17 mouse cellular contexts compared by ENCODE assay signal in genomic region chr10:61402480-61402879, GRCm38 (mm10). TPM values are rescaled to one million over a fixed set of nuclear protein-coding genes. Genes with fewer than 3 reads are reported as not detected.
DNase-seq lines count a peak whose midpoint lies in the region; ATAC-seq and TF ChIP-seq lines count a peak whose summit lies in the region.
"Had no signal": no experiment of that assay in that cellular context is flagged by ENCODE, and none has a peak within 500 bp of the region (broad histone marks: within the 10 kb centered on the region; RNA-seq: fewer than 3 reads in every experiment).

No protein-coding gene starts in this region.

- no peaks in the 10 kb centered on the region for H3K4me1 ChIP-seq in ES-Bruce4 (ENCODE audit: control insufficient read depth, insufficient read depth, low read length)
- H3K4me1 ChIP-seq in brown adipose tissue, adult 24 weeks (ENCODE audit: control insufficient read depth, insufficient read depth, insufficient read length, low read length), result 0 out of 2 replicates have a peak, but pooled peaks cover 2% of the 10 kb centered on the region
- H3K4me1 ChIP-seq in limb, embryonic 10.5 days, result peaks cover 9% of the 10 kb centered on the region
- H3K4me1 ChIP-seq: heart, embryonic 13.5 days had no signal

- peak; percentile 33 for DNase-seq in CD4-positive, CD25-positive, alpha-beta regulatory T cell, adult 2 months (ENCODE audit: low read depth, low spot score)
- no peak for DNase-seq in left cerebral cortex, adult 2 months (ENCODE audit: extremely low spot score in 1 of 2, low spot score in 2 of 2)
- DNase-seq in left cerebral cortex, postnatal 4 days, result no peak
- DNase-seq in limb, embryonic 10.5 days (ENCODE audit: low spot score), result no peak
- no peak for DNase-seq in spleen, postnatal 10 days (ENCODE audit: low spot score in 2 of 2)
- DNase-seq: cerebellum, adult 8-10 months; right cerebral cortex, adult 18-20 months had no signal

- H3K9me3 ChIP-seq in ES-Bruce4 (replicated peaks; ENCODE audit: control insufficient read depth, insufficient read depth, low read length, poor library complexity, severe bottlenecking), result no peaks in the 10 kb centered on the region
- no peaks in the 10 kb centered on the region for H3K9me3 ChIP-seq in limb, embryonic 10.5 days (replicated peaks)
- H3K9me3 ChIP-seq: embryonic facial prominence, embryonic 10.5 days; heart, embryonic 13.5 days; limb, embryonic 12.5 days had no signal

- whole genome bisulfite sequencing in limb, embryonic 10.5 days, result 76% methylated on average over 5 of the region's 5 CpGs

- no peak overlapping the region for H3K4me3 ChIP-seq in left cerebral cortex, adult 2 months
- H3K4me3 ChIP-seq in ES-Bruce4 (ENCODE audit: low read depth, low read length), result no peak overlapping the region
- no peak overlapping the region for H3K4me3 ChIP-seq in brown adipose tissue, adult 24 weeks (ENCODE audit: insufficient read depth, low read depth, low read length)
- H3K4me3 ChIP-seq in limb, embryonic 10.5 days, result no peak overlapping the region
- H3K4me3 ChIP-seq: embryonic facial prominence, embryonic 10.5 days; heart, embryonic 13.5 days; limb, embryonic 12.5 days had no signal

- intact Hi-C loops in left cerebral cortex, adult 2 months (cut with DNase I), result no loop called here
- intact Hi-C loops in left cerebral cortex, postnatal 4 days (cut with DNase I), result loop anchor here (10.0 kb wide), 1 partner anchor 198 kb away; no protein-coding TSS in a partner anchor

- TF ChIP-seq CTCF in left cerebral cortex, adult 2 months (IDR thresholded peaks at IDR 0.05), result peak; percentile 2; the same call in 1 of the 2 replicates
- peak; percentile 47 for TF ChIP-seq CTCF in ES-Bruce4 (IDR thresholded peaks at IDR 0.05; ENCODE audit: low read depth, low read length)

- no peak overlapping the region for H3K27ac ChIP-seq in left cerebral cortex, adult 2 months
- H3K27ac ChIP-seq in ES-Bruce4 (ENCODE audit: insufficient read depth, low read length), result no peak overlapping the region
- peak overlapping the region; percentile 98 for H3K27ac ChIP-seq in brown adipose tissue, adult 24 weeks (replicated peaks; ENCODE audit: low read depth, low read length)
- H3K27ac ChIP-seq in limb, embryonic 10.5 days, result no peak overlapping the region
- H3K27ac ChIP-seq: embryonic facial prominence, embryonic 10.5 days; heart, embryonic 13.5 days; hindbrain, embryonic 14.5 days; limb, embryonic 12.5 days had no signal

- no peak for TF ChIP-seq EP300 in ES-Bruce4 (IDR thresholded peaks at IDR 0.05; ENCODE audit: insufficient read depth, low read depth, low read length)

- no peak overlapping the region for H3K9ac ChIP-seq in ES-Bruce4 (ENCODE audit: low read depth, poor library complexity, severe bottlenecking)
- H3K9ac ChIP-seq: heart, embryonic 13.5 days; hindbrain, embryonic 14.5 days; limb, embryonic 12.5 days had no signal

- H3K36me3 ChIP-seq in ES-Bruce4 (ENCODE audit: control insufficient read depth, insufficient read depth, low read length, poor library complexity, severe bottlenecking), result no peaks in the 10 kb centered on the region
- no peaks in the 10 kb centered on the region for H3K36me3 ChIP-seq in limb, embryonic 10.5 days
- H3K36me3 ChIP-seq: embryonic facial prominence, embryonic 10.5 days; heart, embryonic 13.5 days; limb, embryonic 12.5 days had no signal

- TF ChIP-seq POLR2A in ES-Bruce4 (IDR thresholded peaks at IDR 0.05; ENCODE audit: insufficient read depth, low read length), result no peak

- ATAC-seq in CD4-positive, CD25-positive, alpha-beta regulatory T cell, adult 4 months, result no peak
- ATAC-seq: midbrain, embryonic 16.5 days had no signal

- no peaks in the 10 kb centered on the region for H3K27me3 ChIP-seq in ES-Bruce4 (ENCODE audit: control insufficient read depth, insufficient read depth, low read length, poor library complexity, severe bottlenecking)
- H3K27me3 ChIP-seq in limb, embryonic 10.5 days (ENCODE audit: low read depth, poor library complexity, severe bottlenecking), result peaks cover 18% of the 10 kb centered on the region

RNA-seq across cellular contexts. Expression of gene Nodal, which starts 15.3 kb away (rescaled TPM):
- polyA plus RNA-seq in CD4-positive, CD25-positive, alpha-beta regulatory T cell, adult 4 months (2017; shearing (Covaris generic)), result not detected
- total RNA-seq in left cerebral cortex, adult 2 months (2021), result not detected
- total RNA-seq in left cerebral cortex, postnatal 4 days (2021), result under 1 TPM in 1 of 2 experiments, not detected in 1; 0.18 TPM
- polyA plus RNA-seq in ES-Bruce4 (2011; ENCODE audit: insufficient read depth, insufficient read length, low read depth, missing spikeins), result 52.2 and 53.5 TPM in 2 replicates
- polyA plus RNA-seq in brown adipose tissue, adult 24 weeks (2012; ENCODE audit: insufficient read depth, insufficient read length, missing spikeins), result not detected in 2 replicates
- 0.13 and 0.36 TPM in 2 replicates for polyA plus RNA-seq in limb, embryonic 10.5 days (2016; fragmentation: Nextera tagmentation; extraction: Ambion mirVana)
- total RNA-seq: layer of hippocampus, postnatal 14 days; neutrophil, adult 5-6 weeks had no signal
- polyA plus RNA-seq: embryonic facial prominence, embryonic 10.5 days; heart, embryonic 13.5 days; limb, embryonic 12.5 days had no signal

RNA-seq across cellular contexts. Expression of gene Pald1, which starts 19.1 kb away (rescaled TPM):
- polyA plus RNA-seq in CD4-positive, CD25-positive, alpha-beta regulatory T cell, adult 4 months (2017; shearing (Covaris generic)), result not detected
- 1 to 10 TPM; 8.1 to 8.3 TPM for total RNA-seq in left cerebral cortex, adult 2 months (2021)
- total RNA-seq in left cerebral cortex, postnatal 4 days (2021), result 10 to 100 TPM; 22.8 to 25.8 TPM
- polyA plus RNA-seq in ES-Bruce4 (2011; ENCODE audit: insufficient read depth, insufficient read length, low read depth, missing spikeins), result 35.8 and 36.0 TPM in 2 replicates
- 22.9 and 31.9 TPM in 2 replicates for polyA plus RNA-seq in brown adipose tissue, adult 24 weeks (2012; ENCODE audit: insufficient read depth, insufficient read length, missing spikeins)
- 26.2 and 28.1 TPM in 2 replicates for polyA plus RNA-seq in limb, embryonic 10.5 days (2016; fragmentation: Nextera tagmentation; extraction: Ambion mirVana)
- total RNA-seq: neutrophil, adult 5-6 weeks had no signal

RNA-seq across cellular contexts. Expression of gene Eif4ebp2, which starts 50.0 kb away (rescaled TPM):
- polyA plus RNA-seq in CD4-positive, CD25-positive, alpha-beta regulatory T cell, adult 4 months (2017; shearing (Covaris generic)), result 10 to 100 TPM; 26.8 to 33.6 TPM
- total RNA-seq in left cerebral cortex, adult 2 months (2021), result 10 to 100 TPM; 45.2 to 47.5 TPM
- total RNA-seq in left cerebral cortex, postnatal 4 days (2021), result 10 to 100 TPM; 68.6 to 71.7 TPM
- 207 and 210 TPM in 2 replicates for polyA plus RNA-seq in ES-Bruce4 (2011; ENCODE audit: insufficient read depth, insufficient read length, low read depth, missing spikeins)
- 81.2 and 120 TPM in 2 replicates for polyA plus RNA-seq in brown adipose tissue, adult 24 weeks (2012; ENCODE audit: insufficient read depth, insufficient read length, missing spikeins)
- 83.2 and 85.7 TPM in 2 replicates for polyA plus RNA-seq in limb, embryonic 10.5 days (2016; fragmentation: Nextera tagmentation; extraction: Ambion mirVana)

Comparison
In these comparisons a context has a peak if more than half of its experiments do, and no peak if none do; other contexts are left out.
1. RNA of gene Nodal, which starts 15.3 kb away (polyA plus RNA-seq): 52.2 to 53.5 TPM in ES-Bruce4; 0.13 to 0.36 TPM in limb, embryonic 10.5 days, not detected in CD4-positive, CD25-positive, alpha-beta regulatory T cell, adult 4 months and not detected in brown adipose tissue, adult 24 weeks; every median in the first group is over 10 times any median in the second.
2. RNA of gene Pald1, which starts 19.1 kb away (polyA plus RNA-seq): 35.8 to 36.0 TPM in ES-Bruce4, 26.2 to 28.1 TPM in limb, embryonic 10.5 days and 22.9 to 31.9 TPM in brown adipose tissue, adult 24 weeks; not detected in CD4-positive, CD25-positive, alpha-beta regulatory T cell, adult 4 months; every median in the first group is over 10 times any median in the second.